Mouse (Mus musculus) CH12.LX (cell line): ENCODE measurements at regions not wholly inside any gene's neighbourhood (a gene's known extent, or its start where the extent isn't known, plus 50 kb on each side); places are given as distances from the start of the nearest gene placed in this dataset.

ENCODE experiments used
- DNase-seq: peaks from one replicate; pipeline ENCODE4 v3.0.0-alpha.2; 2013; ENCODE audit errors: extremely low read depth
- H3K27ac ChIP-seq: 2 replicates; pipeline ENCODE4 v1.5.1; 2012; ENCODE audit warnings: low read depth, mild to moderate bottlenecking, control low read depth, moderate library complexity; ENCODE audit not compliant: insufficient read depth
- H3K27me3 ChIP-seq: replicated peaks from 2 replicates; pipeline ENCODE3; 2012; ENCODE audit warnings: inconsistent platforms
- H3K36me3 ChIP-seq, 2 experiments: replicated peaks in 1 of 2; 2 replicates each; pipeline versions ENCODE3 to v1.6.1; 2012; ENCODE audit warnings: inconsistent platforms in 1 of 2, low read length in 1 of 2, mild to moderate bottlenecking in 1 of 2, mixed read lengths in 1 of 2, moderate library complexity in 1 of 2; ENCODE audit not compliant: control insufficient read depth in 1 of 2, insufficient read depth in 1 of 2
- H3K4me1 ChIP-seq, 2 experiments: 2 replicates each; pipeline ENCODE4 v1.6.1; 2012; ENCODE audit warnings: inconsistent platforms in 1 of 2, moderate library complexity in 1 of 2; ENCODE audit not compliant: insufficient read depth in 2 of 2, control insufficient read depth in 1 of 2
- H3K4me2 ChIP-seq: 2 replicates; pipeline ENCODE4 v1.6.1; 2012; ENCODE audit warnings: low read depth, mild to moderate bottlenecking, control low read depth; ENCODE audit not compliant: poor library complexity, insufficient read depth, severe bottlenecking
- H3K4me3 ChIP-seq, 3 experiments: fragments of 150-350 bp in 1 of 3; sonication (generic) in 1 of 3; replicated peaks in 1 of 3; 2 replicates each; pipeline versions ENCODE3 to v1.5.1; 2011 to 2012; ENCODE audit warnings: low read depth in 2 of 3, low read length in 2 of 3, mild to moderate bottlenecking in 2 of 3, moderate library complexity in 2 of 3, control low read depth in 1 of 3, improper control_type of control experiment in 1 of 3, inconsistent platforms in 1 of 3, mixed read lengths in 1 of 3; ENCODE audit not compliant: poor library complexity in 1 of 3
- H3K79me2 ChIP-seq: replicated peaks from 2 replicates; pipeline ENCODE4 v1.6.1; 2012; ENCODE audit warnings: mild to moderate bottlenecking, moderate library complexity; ENCODE audit not compliant: control insufficient read depth, poor library complexity, insufficient read depth, severe bottlenecking; ENCODE audit errors: extremely low read depth
- H3K9ac ChIP-seq: 2 replicates; pipeline ENCODE4 v1.6.1; 2012; ENCODE audit warnings: low read depth, mild to moderate bottlenecking, control low read depth, moderate library complexity; ENCODE audit not compliant: insufficient read depth
- H3K9me3 ChIP-seq: replicated peaks from 2 replicates; pipeline ENCODE3; 2012; ENCODE audit warnings: low read length, inconsistent platforms, mixed read lengths
- BHLHE40 ChIP-seq: IDR thresholded peaks from 2 replicates; pipeline ENCODE4 v1.6.1; 2011; ENCODE audit warnings: mild to moderate bottlenecking, low read depth, low read length, improper control_type of control experiment
- ELF1 ChIP-seq: IDR thresholded peaks from 2 replicates; pipeline ENCODE4 v1.6.1; 2014; ENCODE audit warnings: low read depth, mild to moderate bottlenecking, inconsistent platforms, low read length, improper control_type of control experiment
- EP300 ChIP-seq: IDR thresholded peaks from 2 replicates; pipeline ENCODE4 v1.6.1; 2011; ENCODE audit warnings: low read length, improper control_type of control experiment
- ETS1 ChIP-seq: conservative IDR thresholded peaks from 2 replicates; pipeline ENCODE4 v1.6.1; 2012; ENCODE audit warnings: low read depth, mild to moderate bottlenecking, inconsistent platforms, low read length, improper control_type of control experiment, moderate library complexity
- HCFC1 ChIP-seq: IDR thresholded peaks from 2 replicates; pipeline ENCODE4 v1.6.1; 2012; ENCODE audit warnings: low read depth, mild to moderate bottlenecking, inconsistent platforms, low read length, improper control_type of control experiment
- IRF4 ChIP-seq: IDR thresholded peaks from 2 replicates; pipeline ENCODE4 v1.6.1; 2014; ENCODE audit warnings: low read depth, mild to moderate bottlenecking, inconsistent platforms, low read length, improper control_type of control experiment
- JUND ChIP-seq: conservative IDR thresholded peaks from 2 replicates; pipeline ENCODE4 v1.6.1; 2011; ENCODE audit warnings: low read depth, low read length, improper control_type of control experiment
- MAFK ChIP-seq: IDR thresholded peaks from 2 replicates; pipeline ENCODE4 v1.6.1; 2011; ENCODE audit warnings: low read length, improper control_type of control experiment; ENCODE audit not compliant: insufficient replicate concordance
- MAX ChIP-seq: IDR thresholded peaks from 2 replicates; pipeline ENCODE4 v1.6.1; 2011; ENCODE audit warnings: low read length, improper control_type of control experiment
- MXI1 ChIP-seq: IDR thresholded peaks from 2 replicates; pipeline ENCODE4 v1.6.1; 2011; ENCODE audit warnings: mild to moderate bottlenecking, low read depth, low read length, improper control_type of control experiment
- POLR2AphosphoS2 ChIP-seq: IDR thresholded peaks from 2 replicates; pipeline ENCODE4 v1.6.1; 2011; ENCODE audit warnings: low read depth, low read length, improper control_type of control experiment
- RAD21 ChIP-seq: IDR thresholded peaks from 2 replicates; pipeline ENCODE4 v1.6.1; 2011; ENCODE audit warnings: low read depth, mild to moderate bottlenecking, low read length, improper control_type of control experiment, moderate library complexity
- RCOR1 ChIP-seq: conservative IDR thresholded peaks from 2 replicates; pipeline ENCODE4 v1.6.1; 2012; ENCODE audit warnings: low read depth, mild to moderate bottlenecking, inconsistent platforms, low read length, improper control_type of control experiment
- SIN3A ChIP-seq: IDR thresholded peaks from 2 replicates; pipeline ENCODE4 v1.6.1; 2012; ENCODE audit warnings: low read length, improper control_type of control experiment, inconsistent platforms
- SMC3 ChIP-seq: IDR thresholded peaks from 2 replicates; pipeline ENCODE4 v1.6.1; 2011; ENCODE audit warnings: low read depth, low read length, improper control_type of control experiment
- TBP ChIP-seq: conservative IDR thresholded peaks from 2 replicates; pipeline ENCODE4 v1.6.1; 2011; ENCODE audit warnings: low read depth, low read length, improper control_type of control experiment
- TCF12 ChIP-seq: IDR thresholded peaks from 2 replicates; pipeline ENCODE4 v1.6.1; 2014; ENCODE audit warnings: low read depth, mild to moderate bottlenecking, inconsistent platforms, low read length, improper control_type of control experiment
- ZNF384 ChIP-seq: IDR thresholded peaks from 2 replicates; pipeline ENCODE4 v1.6.1; 2012; ENCODE audit warnings: low read depth, low read length, improper control_type of control experiment, inconsistent platforms
- dilution Hi-C: fragments of 300-500 bp; cut with MboI; formaldehyde crosslinking; loops from 2 replicates; pipeline ENCODE4 v1.14.3; 2020; ENCODE audit warnings: low sequenced_read_pairs; ENCODE audit not compliant: extremely low pct_unique_long_range_greater_than_20kb, extremely low pct_ligation_motif_present
- in situ Hi-C: fragments of 300-500 bp; cut with MboI; formaldehyde crosslinking; loops from 3 replicates; pipeline ENCODE4 v1.14.3; 2019; ENCODE audit warnings: low sequenced_read_pairs, low pct_ligation_motif_present, low pct_unique_long_range_greater_than_20kb, mixed read lengths

DNA sequence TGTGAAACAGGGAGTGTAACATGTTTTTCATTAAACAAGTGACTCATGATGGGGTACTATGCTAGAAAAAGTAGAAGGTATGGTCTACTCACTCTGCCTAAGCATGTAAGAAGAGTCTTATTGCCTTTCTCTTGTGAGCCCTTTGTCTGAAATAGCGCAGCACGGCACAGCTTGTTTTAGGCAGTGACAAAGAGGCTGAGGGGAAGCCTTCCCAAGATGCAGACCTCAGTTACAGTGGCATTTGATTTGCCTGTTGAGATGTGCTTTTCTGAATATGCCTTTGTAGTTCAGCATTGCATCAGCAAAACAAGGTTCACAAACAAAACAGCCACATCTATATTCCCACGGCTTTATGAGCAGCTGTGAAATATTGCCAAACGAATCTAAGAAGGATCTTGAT is 189.8 kb upstream of the Chl1 start:
- H3K4me2 ChIP-seq = no peak overlapping the region

GRCm38 (mm10) chr6:103321058-103321457 is 189.3 kb upstream of the Chl1 start:
- in situ Hi-C loops = loop anchor here (25.0 kb wide), 1 partner anchor 366 kb away; no protein-coding TSS in a partner anchor
- H3K27ac ChIP-seq = no peak overlapping the region
- no peaks in the 10 kb centered on the region for H3K4me1 ChIP-seq
- no peaks in the 10 kb centered on the region for H3K36me3 ChIP-seq
- DNase-seq = no peak
- H3K4me2 ChIP-seq = no peak overlapping the region
- H3K9ac ChIP-seq = no peak overlapping the region
- H3K27me3 ChIP-seq = no peaks in the 10 kb centered on the region
- no peaks in the 10 kb centered on the region for H3K79me2 ChIP-seq
- dilution Hi-C loops = no loop called here
- no peak overlapping the region for H3K4me3 ChIP-seq
- TF ChIP-seq SIN3A = no peak
- no peak for TF ChIP-seq ETS1
- TF ChIP-seq POLR2AphosphoS2 = no peak
- no peak for TF ChIP-seq ZNF384
- no peak for TF ChIP-seq ELF1
- no peak for TF ChIP-seq MXI1
- TF ChIP-seq RCOR1 = no peak
- TF ChIP-seq BHLHE40 = no peak
- no peak for TF ChIP-seq HCFC1
- H3K9me3 ChIP-seq = peaks cover 31% of the 10 kb centered on the region

More for the DNA sequence above, 189.8 kb upstream of the Chl1 start:
- Histone ChIP-seq H3K4me3 (no peak overlapping the region), H3K36me3 (no peaks in the 10 kb centered on the region), H3K9ac (no peak overlapping the region), H3K27ac (no peak overlapping the region), H3K27me3 (no peaks in the 10 kb centered on the region), H3K79me2 (no peaks in the 10 kb centered on the region), H3K4me1 (no peaks in the 10 kb centered on the region), H3K9me3 (peaks cover 33% of the 10 kb centered on the region)
- in situ Hi-C loops = loop anchor here (25.0 kb wide), 1 partner anchor 367 kb away; no protein-coding TSS in a partner anchor
- TF ChIP-seq TCF12 (no peak), BHLHE40 (no peak), RAD21 (no peak), IRF4 (no peak), MAFK (no peak), SMC3 (no peak), EP300 (no peak), TBP (no peak), RCOR1 (no peak), MAX (no peak), HCFC1 (no peak), POLR2AphosphoS2 (no peak), ETS1 (no peak), JUND (no peak), ELF1 (no peak)
- dilution Hi-C loops = no loop called here
- DNase-seq = no peak
